Mouse (Mus musculus) embryonic fibroblast, embryonic 13.5 days (primary cell): ENCODE data around the gene Tenm2.

Experiments used
- CTCF ChIP-seq: IDR thresholded peaks from 2 replicates; pipeline ENCODE4 v1.5.1; 2011; ENCODE audit warnings: mild to moderate bottlenecking, control low read depth, low read length, moderate library complexity, borderline replicate concordance; ENCODE audit not compliant: insufficient read depth
- POLR2A ChIP-seq: IDR thresholded peaks from 2 replicates; pipeline ENCODE4 v1.6.1; 2011; ENCODE audit warnings: low read depth, mild to moderate bottlenecking, control low read depth, low read length, moderate library complexity

GRCm38 (mm10) chr11:36272149-36272548, 963.6 kb downstream of the Tenm2 start:
- TF ChIP-seq POLR2A (no peak), CTCF (no peak)
